ENCODE assay signal across 15 mouse cellular contexts in the genomic region with DNA sequence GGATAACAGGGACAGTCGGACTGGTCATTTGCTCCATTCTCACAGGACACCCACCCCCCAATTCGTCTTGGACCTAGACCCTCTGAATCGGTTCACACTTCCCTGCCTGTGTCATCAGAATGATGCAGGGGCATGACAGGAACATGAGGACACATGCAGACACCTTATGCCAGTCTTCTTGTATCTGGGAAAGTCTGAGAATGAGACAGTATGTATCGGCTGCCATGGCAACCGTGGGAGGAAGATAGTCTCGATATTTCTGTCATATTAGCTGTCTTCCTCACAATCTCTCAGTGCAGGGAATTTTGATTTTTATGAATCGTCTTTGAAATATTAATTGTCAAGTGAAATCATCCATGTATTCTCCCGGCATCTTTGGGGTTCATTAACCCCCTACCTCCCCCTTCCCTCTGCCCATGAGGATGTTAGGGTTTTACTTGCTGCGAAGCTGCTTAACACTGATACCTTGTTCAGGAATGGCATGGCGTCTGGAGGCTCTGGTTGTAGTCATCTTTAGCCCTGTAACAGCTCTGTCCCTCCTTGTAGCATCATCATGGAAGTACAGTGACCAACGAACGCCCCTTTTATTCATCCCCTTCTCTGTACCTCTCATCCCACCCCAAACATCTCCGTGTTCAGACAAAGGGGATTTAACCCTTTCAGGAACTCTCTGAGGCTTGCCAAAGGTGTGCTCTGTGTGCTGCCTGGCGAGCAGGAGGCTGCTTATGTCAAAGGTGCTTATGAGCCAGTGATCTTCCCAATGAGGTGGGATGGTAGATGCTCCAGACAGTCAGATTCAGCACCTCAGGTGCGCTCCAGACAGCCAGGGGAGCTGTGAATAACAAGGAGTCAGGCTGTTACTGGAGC. TPM values are rescaled to one million over a fixed set of nuclear protein-coding genes. Genes with fewer than 3 reads are reported as not detected.
DNase-seq lines count a peak whose midpoint lies in the region; ATAC-seq and TF ChIP-seq lines count a peak whose summit lies in the region.
"Had no signal": no experiment of that assay in that cellular context is flagged by ENCODE, and none has a peak within 500 bp of the region (broad histone marks: within the 10 kb centered on the region; RNA-seq: fewer than 3 reads in every experiment).

No protein-coding gene starts in this region.

- 66% methylated on average over 15 of the region's 15 CpGs for WGBS in forebrain, embryonic 16.5 days
- 73% methylated on average over 15 of the region's 15 CpGs for WGBS in olfactory bulb, adult 2 months

- no peaks in the 10 kb centered on the region for H3K36me3 ChIP-seq in forebrain, embryonic 16.5 days (ENCODE audit: control insufficient read depth, insufficient read depth)
- H3K36me3 ChIP-seq: embryonic facial prominence, embryonic 10.5 days had no signal

- H3K9me3 ChIP-seq in forebrain, embryonic 16.5 days (ENCODE audit: control insufficient read depth, low read length) = no peaks in the 10 kb centered on the region
- H3K9me3 ChIP-seq: embryonic facial prominence, embryonic 10.5 days had no signal

- H3K4me2 ChIP-seq in forebrain, embryonic 16.5 days (ENCODE audit: low read length) = 0 out of 2 replicates have a peak overlapping the region, but pooled peaks have one; percentile 7

- H3K9ac ChIP-seq in forebrain, embryonic 16.5 days (replicated peaks; ENCODE audit: low read depth, low read length) = no peak overlapping the region

- no peak for TF ChIP-seq CTCF in olfactory bulb, adult 2 months (IDR thresholded peaks at IDR 0.05; ENCODE audit: insufficient read depth, low read depth, low read length)

- H3K4me1 ChIP-seq in forebrain, embryonic 16.5 days (replicated peaks; ENCODE audit: control insufficient read depth, insufficient read depth, low read length) = peaks cover 5% of the 10 kb centered on the region
- peaks cover 24% of the 10 kb centered on the region for H3K4me1 ChIP-seq in olfactory bulb, adult 2 months (ENCODE audit: control insufficient read depth, insufficient read depth, low read length)

- H3K4me3 ChIP-seq in forebrain, embryonic 16.5 days (replicated peaks; ENCODE audit: low read length) = no peak overlapping the region
- no peak overlapping the region for H3K4me3 ChIP-seq in olfactory bulb, adult 2 months (ENCODE audit: insufficient read depth, low read depth, low read length)
- H3K4me3 ChIP-seq: embryonic facial prominence, embryonic 10.5 days had no signal

- peak; percentile 84 for ATAC-seq in frontal cortex, adult (ENCODE audit: low TSS enrichment)
- peak; percentile 83 for ATAC-seq in forebrain, embryonic 16.5 days

- TF ChIP-seq POLR2A in olfactory bulb, adult 2 months (IDR thresholded peaks at IDR 0.05; ENCODE audit: insufficient read depth, low read depth, low read length) = no peak

- DNase-seq in frontal cortex, postnatal 25 days (ENCODE audit: low spot score in 2 of 2) = no peak
- DNase-seq in layer of hippocampus, postnatal 10 days (ENCODE audit: low spot score in 2 of 2) = peak; percentile 32 to 43
- no peak for DNase-seq in ovary, postnatal 14 days (ENCODE audit: low spot score)
- no peak for DNase-seq in kidney, adult 8-10 months
- no peak for DNase-seq in gastrocnemius, adult 8-10 months (ENCODE audit: low spot score in 2 of 2)
- DNase-seq: adrenal gland, postnatal 14 days; B cell, adult 2 months; cerebellum, adult 8-10 months; gastrocnemius, postnatal 10 days; heart, postnatal 36 days; lung, postnatal 10 days had no signal

- H3K27ac ChIP-seq in forebrain, embryonic 16.5 days (ENCODE audit: low read length) = peak overlapping the region; percentile 69
- 0 out of 2 replicates have a peak overlapping the region, but pooled peaks have one; percentile 1 for H3K27ac ChIP-seq in olfactory bulb, adult 2 months (ENCODE audit: insufficient read depth, low read depth, low read length)
- H3K27ac ChIP-seq: embryonic facial prominence, embryonic 10.5 days had no signal

- H3K27me3 ChIP-seq in forebrain, embryonic 16.5 days (replicated peaks; ENCODE audit: control insufficient read depth, insufficient read depth, low read length) = no peaks in the 10 kb centered on the region

RNA-seq across cellular contexts. Expression of a gene that starts 58.5 kb away (rescaled TPM):
- 0.20 and 0.34 TPM in 2 replicates for polyA plus RNA-seq in forebrain, embryonic 16.5 days (2015; fragmentation: Nextera tagmentation; extraction: Ambion mirVana)
- total RNA-seq in layer of hippocampus, postnatal 10 days (2021) = 1 to 10 TPM; 1.5 to 1.6 TPM
- polyA plus RNA-seq in olfactory bulb, adult 2 months (2012; ENCODE audit: insufficient read depth, insufficient read length, low replicate concordance, missing spikeins) = not detected in 2 replicates
- total RNA-seq in gastrocnemius, adult 8-10 months (2022) = not detected
- total RNA-seq: adrenal gland, postnatal 14 days had no signal

Comparison
In these comparisons a context has a peak if more than half of its experiments do, and no peak if none do; other contexts are left out.
1. DNase-seq: peak in layer of hippocampus, postnatal 10 days (2 of 2); none in frontal cortex, postnatal 25 days (0 of 2), ovary, postnatal 14 days (single experiment), kidney, adult 8-10 months (0 of 2) and gastrocnemius, adult 8-10 months (0 of 2).